Mouse (Mus musculus) right cerebral cortex, adult 18-20 months (tissue): ENCODE data around the gene Neu4.
"Not testable (repeated sequence)": the region's sequence is repeated elsewhere in the genome, so short reads cannot be mapped to it uniquely, and the experiment has no call there.

ENCODE experiments used
- DNase-seq: peaks from one replicate; pipeline ENCODE4 v3.0.0; 2022; ENCODE audit warnings: mixed read lengths

Gene Neu4

GRCm38 (mm10) chr1:94020151-94020550 is at the start of gene Neu4:
Gene Neu4 (plus strand): TSS chr1:94020451.
- no peak for DNase-seq

DNA sequence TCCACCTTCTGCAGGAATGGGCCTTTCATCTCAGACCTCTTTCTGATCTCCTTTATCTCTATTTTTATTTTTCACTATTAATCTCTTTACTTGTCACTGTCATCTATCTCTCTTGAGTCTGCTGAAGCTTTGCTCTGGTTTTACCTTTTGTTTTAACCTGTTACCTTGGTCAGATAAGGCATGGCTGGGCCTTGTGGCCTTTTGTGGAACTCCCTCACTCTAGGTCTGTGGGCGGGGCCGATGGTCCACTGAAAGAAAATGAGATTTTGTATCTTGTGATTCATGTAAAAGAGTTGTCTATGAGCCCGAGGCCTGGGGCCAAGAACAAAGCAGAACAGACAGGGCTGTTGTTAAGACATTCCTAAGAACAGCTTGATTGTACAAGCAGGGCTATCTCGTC is 49.5 kb upstream of the Neu4 start:
- not testable (repeated sequence) for DNase-seq

DNA sequence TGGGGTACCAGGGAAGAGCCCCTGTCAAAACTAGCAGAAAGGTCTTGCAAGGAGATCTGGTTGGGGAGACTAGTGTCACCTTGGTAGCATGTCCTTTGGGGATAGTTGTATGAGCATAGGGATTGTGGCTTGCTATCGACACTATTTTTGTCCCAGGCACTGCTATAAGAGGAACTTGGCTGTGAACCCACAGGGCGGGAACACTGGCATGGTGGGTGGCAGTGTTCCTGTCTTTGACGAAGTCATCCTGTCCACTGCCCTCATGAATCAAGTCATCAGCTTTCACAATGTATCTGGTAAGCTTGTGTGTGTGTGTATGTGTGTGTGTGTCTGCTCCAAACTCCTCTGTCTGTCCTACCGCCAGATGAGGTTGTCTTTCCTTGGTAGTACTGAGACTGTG is 44.5 kb upstream of the Neu4 start:
- not testable (repeated sequence) for DNase-seq

DNA sequence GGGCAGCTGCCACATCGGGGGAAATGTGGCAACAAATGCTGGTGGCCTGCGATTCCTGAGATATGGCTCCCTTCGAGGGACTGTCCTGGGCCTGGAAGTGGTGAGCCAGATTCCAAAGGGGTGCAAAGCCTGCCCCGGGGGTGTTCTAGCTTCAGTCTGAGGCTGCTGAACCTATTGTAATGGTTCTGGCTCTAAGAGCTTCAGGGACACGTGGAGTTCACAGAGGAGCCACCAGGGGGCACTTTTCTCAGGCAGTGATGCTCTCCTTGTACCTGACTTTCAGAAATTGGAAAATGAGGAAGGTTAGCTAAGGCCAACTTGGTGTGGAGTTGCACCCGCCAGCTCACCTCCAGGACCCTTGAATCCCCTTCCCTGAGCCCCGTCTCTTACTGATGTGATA is 42.0 kb upstream of the Neu4 start:
- DNase-seq, result not testable (repeated sequence)

- not testable (repeated sequence) for DNase-seq
Observed at GRCm38 (mm10) chr1:93980932-93981331, 39.3 kb upstream of the Neu4 start.

GRCm38 (mm10) chr1:93986167-93986566 is 34.1 kb upstream of the Neu4 start:
- DNase-seq, result no peak

- DNase-seq, result no peak
Observed at GRCm38 (mm10) chr1:93988786-93989185, 31.5 kb upstream of the Neu4 start.

DNA sequence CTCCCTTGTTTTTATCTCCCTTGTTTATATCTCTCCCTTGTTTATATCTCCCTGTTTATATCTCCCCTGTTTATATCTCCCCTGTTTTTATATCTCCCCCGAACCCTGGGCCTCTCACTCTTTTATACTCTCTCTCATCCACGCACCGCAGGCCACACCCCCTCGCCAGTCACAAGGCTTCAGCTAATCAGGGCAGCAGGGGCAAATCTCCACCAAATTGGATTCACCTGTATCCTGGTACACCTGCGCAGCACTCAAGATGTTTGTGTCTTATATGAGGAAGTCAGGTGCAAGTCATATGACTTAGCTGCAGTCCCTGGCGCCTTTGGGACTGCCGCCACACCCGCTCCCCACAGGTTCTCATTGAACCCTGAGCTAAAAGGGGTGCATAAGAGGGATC is 30.0 kb upstream of the Neu4 start, which contains the start of gene Gal3st2c:
Gal3st2c (plus strand) TSS at position 301 of the 400 bp plus-strand sequence.
- DNase-seq, result not testable (repeated sequence)

GRCm38 (mm10) chr1:93991068-93991467 is 29.2 kb upstream of the Neu4 start:
- DNase-seq, result not testable (repeated sequence)

DNA sequence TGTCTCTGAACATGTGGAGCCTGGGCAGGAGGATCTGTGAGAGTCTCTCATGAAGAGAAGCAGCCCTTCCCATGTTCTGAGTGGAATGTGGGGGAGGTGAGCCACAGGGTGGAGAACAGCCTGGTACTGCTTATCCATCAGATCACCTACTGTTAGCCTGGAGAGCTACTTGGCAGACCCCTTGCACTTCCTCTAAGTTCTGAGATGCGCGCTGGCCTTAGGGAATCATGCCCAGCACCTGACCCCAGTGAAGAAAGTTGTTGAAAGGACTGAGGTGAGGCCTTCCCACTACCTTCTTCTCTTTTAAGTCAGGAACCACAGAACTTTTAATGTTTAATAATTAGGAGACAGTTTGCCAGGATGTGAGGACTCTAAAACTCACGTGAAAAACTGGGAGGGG is 28.8 kb upstream of the Neu4 start:
- DNase-seq, result not testable (repeated sequence)

GRCm38 (mm10) chr1:94001023-94001422 is 19.2 kb upstream of the Neu4 start:
- DNase-seq, result no peak

DNA sequence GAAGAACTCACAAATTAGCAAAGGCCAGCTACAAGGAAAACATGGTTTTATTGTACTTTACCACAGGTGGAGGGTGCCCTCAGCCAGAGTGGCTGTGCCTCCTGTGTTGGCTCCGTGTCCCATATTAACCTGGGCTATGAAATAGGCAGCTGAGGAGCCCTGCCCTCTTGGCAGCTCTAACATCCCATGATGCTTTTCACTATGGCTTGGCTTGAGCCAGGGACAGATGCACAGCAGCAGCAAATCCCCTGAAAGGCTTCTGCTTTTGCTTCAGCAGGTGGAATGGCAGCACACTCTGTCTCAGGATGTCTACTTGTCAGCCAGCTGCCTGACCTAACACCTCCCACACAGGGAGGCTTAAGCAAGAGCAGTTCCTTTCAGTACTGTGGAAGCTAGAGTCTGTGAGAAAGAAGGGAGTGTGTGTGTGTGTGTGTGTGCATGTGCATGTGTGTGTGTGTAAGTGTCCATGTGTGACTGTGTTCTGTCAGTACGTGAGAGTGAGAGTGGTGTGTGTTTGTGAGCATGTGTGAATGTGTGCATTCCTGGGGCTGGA is 14.2 kb upstream of the Neu4 start:
- DNase-seq, result peak; percentile 34

GRCm38 (mm10) chr1:94008826-94009225 is 11.4 kb upstream of the Neu4 start:
- peak; percentile 89 for DNase-seq

DNA sequence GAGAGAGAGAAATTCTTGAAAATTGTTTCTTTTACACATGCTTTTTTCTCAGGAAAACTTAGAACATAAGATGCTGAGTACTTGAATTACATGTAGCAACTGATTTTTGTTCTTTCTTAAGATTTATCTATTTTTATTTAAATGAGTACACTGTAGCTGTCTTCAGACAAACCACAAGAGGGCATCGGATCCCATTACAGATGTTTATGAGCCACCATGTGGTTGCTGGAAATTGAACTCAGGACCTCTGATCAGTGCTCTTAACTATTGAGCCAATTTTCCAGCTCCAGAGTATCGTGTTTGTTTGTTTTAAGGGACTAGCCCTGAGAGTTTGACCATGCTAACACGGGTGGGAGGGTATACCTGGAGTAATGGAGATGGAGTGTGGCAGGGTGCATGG is 8.6 kb upstream of the Neu4 start:
- DNase-seq, result no peak

- DNase-seq, result no peak
Observed at GRCm38 (mm10) chr1:94027506-94028108, 7.4 kb downstream of the Neu4 start.

DNA sequence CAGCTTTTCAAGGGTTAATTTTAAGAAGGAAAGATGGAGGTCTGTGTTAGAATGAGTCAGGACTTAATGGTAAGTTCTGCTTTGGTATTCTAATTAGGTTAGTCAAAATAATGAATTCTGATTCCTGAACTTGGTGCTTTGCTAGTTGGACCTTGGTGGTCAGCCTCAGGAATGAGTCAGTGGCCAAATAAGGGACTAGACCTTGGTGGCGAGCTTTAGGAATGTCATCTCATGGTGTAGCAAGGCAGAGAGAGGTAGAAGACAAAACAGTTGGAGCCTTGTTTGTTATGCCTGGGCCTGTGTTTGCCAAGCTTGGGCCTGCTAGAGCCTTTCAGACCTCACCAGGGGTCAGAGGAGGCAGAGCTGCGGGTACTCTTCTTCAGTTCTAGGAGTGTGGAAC is 8.5 kb downstream of the Neu4 start:
- no peak for DNase-seq

DNA sequence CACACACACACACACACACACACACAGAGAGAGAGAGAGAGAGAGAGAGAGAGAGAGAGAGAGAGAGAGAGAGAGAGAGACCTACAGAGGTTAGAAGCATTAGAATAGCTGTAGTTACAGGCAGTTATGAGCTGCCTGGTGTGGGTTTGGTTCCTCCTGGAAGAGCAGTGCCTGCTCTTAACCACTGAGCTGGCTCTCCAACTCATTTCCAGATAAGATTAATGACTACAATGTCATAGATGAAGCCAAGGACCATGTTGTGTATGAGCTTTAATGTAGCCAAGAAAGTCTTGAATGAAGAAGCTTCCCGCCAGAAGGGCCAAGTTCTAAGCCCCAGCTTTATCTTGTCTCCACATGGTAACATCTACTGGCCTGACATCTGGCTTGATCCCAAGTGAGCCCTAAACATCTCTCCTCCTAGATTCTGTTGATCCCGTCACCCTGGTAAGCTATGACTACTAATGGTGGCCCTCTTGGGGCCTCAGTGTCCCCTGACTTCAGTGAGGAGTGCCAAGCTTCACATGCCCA is 12.9 kb downstream of the Neu4 start:
- DNase-seq, result no peak

DNA sequence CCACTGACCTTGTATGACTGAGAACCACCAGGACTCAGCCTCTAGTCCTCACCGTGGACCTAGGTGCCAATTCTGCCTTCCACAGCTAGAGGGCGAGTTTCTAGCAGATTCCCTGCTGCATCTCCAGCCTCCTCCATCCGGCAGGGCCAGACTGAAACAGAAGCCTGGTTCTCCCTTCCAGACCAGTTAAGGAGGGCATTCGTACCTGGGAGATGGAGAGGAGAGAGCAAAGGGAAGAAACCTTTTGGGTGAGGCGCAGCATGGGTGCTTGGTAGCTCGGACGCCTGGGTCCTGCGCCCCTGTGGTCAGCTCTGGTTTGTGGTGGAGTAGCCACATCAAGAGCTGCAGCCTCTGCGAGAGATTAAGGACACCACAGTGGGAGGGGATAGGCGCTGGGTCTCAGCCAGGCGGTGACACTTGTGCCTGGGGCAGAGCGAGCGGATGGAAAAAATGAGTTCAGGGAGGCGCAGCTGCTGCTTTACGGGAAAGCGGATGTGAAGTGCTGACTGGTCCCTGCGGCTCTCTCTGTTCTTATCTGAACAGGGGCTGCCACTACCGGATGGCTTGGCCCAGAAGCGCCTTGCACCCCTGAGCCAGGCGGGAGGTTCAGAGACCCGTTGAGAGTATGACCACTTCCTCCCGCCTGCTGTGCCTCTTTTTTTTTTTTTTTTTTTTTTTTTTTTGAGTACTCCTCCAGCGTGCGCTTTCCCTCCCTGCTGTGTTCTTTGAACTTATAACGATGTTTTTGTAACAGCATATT is 14.9 kb downstream of the Neu4 start:
- DNase-seq, result peak; percentile 88

GRCm38 (mm10) chr1:94040391-94040790 is 20.1 kb downstream of the Neu4 start:
- DNase-seq, result no peak

DNA sequence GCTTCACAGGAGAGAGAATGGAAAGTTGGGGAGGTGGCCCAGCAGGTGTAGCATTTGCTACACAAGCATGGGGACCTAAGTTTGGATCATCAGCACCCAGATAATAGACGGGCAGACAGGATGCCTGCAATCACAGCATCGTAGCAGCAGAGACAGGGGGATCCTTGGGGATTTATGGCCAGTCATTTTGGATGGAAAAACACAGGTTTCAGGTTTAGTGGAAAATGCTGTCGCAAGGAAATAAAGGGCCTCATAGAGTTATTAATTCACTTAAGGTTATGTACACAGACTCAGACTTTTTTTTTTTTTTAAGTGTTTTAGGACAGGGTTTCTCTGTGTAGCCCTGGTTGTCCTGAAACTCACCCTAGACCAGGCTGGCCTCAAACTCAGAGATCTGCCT is 25.3 kb downstream of the Neu4 start:
- DNase-seq, result no peak

DNA sequence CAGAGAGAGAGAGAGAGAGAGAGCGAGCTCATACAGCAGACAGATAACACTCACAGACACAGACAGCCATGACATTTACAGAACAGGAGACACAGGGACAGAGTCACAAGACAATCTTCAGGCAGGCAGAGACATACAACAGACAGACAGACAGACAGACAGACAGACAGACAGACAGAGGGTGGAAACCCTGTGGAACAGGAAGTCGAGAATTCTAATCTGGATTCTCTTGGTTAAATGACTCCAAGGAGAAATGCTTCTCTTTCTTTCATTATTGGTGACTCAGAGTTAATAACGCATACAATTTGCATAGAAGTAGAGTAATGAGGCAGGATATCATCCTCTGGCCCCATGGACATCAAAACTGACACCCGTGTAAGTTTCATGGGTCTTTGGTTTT is 26.3 kb downstream of the Neu4 start:
- DNase-seq, result no peak

GRCm38 (mm10) chr1:94051104-94051503 is 30.9 kb downstream of the Neu4 start:
- no peak for DNase-seq

GRCm38 (mm10) chr1:94052373-94052772 is 32.1 kb downstream of the Neu4 start, which contains the start of gene Pdcd1:
Gene Pdcd1 (minus strand): TSS chr1:94052553.
- no peak for DNase-seq
